Mouse (Mus musculus) C2C12 (cell line): Measurements from ENCODE around the gene Zc3h12a. TPM values are rescaled to one million over a fixed set of nuclear protein-coding genes. Genes with fewer than 3 reads are reported as not detected.

Experiments used
- H3K27me3 ChIP-seq: one replicate; pipeline ENCODE4 v1.6.1; 2011; ENCODE audit not compliant: control insufficient read depth, insufficient read depth, insufficient read length
- H3K36me3 ChIP-seq: one replicate; pipeline ENCODE4 v1.6.1; 2011; ENCODE audit not compliant: control insufficient read depth, insufficient read depth
- H3K4me3 ChIP-seq: one replicate; pipeline ENCODE4 v1.5.1; 2011; ENCODE audit warnings: mild to moderate bottlenecking, control low read depth; ENCODE audit not compliant: poor library complexity, insufficient read depth, severe bottlenecking
- H3K79me2 ChIP-seq: one replicate; pipeline ENCODE4 v1.6.1; 2011; ENCODE audit not compliant: control insufficient read depth, insufficient read depth
- H3K79me3 ChIP-seq: one replicate; pipeline ENCODE4 v1.6.1; 2011; ENCODE audit warnings: low read depth, control low read depth
- H3ac ChIP-seq: one replicate; pipeline ENCODE3; 2011; ENCODE audit warnings: low read depth; ENCODE audit not compliant: control insufficient read depth, insufficient read length
- CEBPB ChIP-seq: IDR thresholded peaks from one replicate; pipeline ENCODE4 v1.6.1; 2011; ENCODE audit warnings: low read depth, mild to moderate bottlenecking, control low read depth, moderate library complexity
- CTCF ChIP-seq: IDR thresholded peaks from one replicate; pipeline ENCODE4 v1.5.1; 2011; ENCODE audit not compliant: control insufficient read depth, insufficient read depth, insufficient read length
- FOSL1 ChIP-seq: IDR thresholded peaks from one replicate; pipeline ENCODE4 v1.8.0; 2011; ENCODE audit warnings: mild to moderate bottlenecking, low read length; ENCODE audit not compliant: poor library complexity, insufficient read depth, severe bottlenecking
- MAX ChIP-seq: IDR thresholded peaks from one replicate; pipeline ENCODE4 v1.6.1; 2011; ENCODE audit warnings: mild to moderate bottlenecking, control low read depth
- MYOD1 ChIP-seq: IDR thresholded peaks from one replicate; pipeline ENCODE4 v1.6.1; 2011; ENCODE audit warnings: low read depth; ENCODE audit not compliant: control insufficient read depth, insufficient read length
- MYOG ChIP-seq: IDR thresholded peaks from one replicate; pipeline ENCODE4 v1.6.1; 2011; ENCODE audit not compliant: control insufficient read depth, insufficient read length; ENCODE audit errors: extremely low read depth
- USF1 ChIP-seq: IDR thresholded peaks from one replicate; pipeline ENCODE4 v1.6.1; 2011; ENCODE audit warnings: low read depth, mild to moderate bottlenecking, control low read depth, moderate library complexity
- polyA plus RNA-seq: library from polyadenylated mRNA; unstranded; fragments of >200 nt; fragmentation: generic; extraction: Trizol; gene quantifications from one replicate; pipeline ENCODE4 v1.2.1, GENCODE M21; 2012; ENCODE audit warnings: missing spikeins

The Zc3h12a gene
- polyA plus RNA-seq, 1 experiment: 6.7 TPM

DNA sequence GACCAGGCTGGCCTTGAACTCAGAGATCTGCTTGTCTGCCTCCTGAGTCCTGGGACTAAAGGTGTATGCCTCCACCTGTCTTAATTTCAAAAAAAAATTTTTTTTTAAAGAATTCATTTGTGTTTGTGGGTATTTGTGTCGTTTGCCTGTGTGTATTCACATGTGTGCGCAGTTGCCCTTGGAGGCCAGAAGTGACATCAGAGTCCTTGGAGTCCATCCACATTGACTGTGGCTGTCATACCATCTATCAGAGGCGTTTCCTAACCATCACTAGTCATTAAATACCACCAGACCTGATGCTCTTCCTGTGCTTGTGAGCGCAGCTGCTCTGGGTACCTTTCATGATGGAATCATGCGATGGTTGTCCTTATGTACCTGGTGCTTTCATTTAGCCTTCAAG, 28.0 kb upstream of the Zc3h12a start:
- Histone ChIP-seq H3K4me3 (no peak overlapping the region), H3K79me2 (no peaks in the 10 kb centered on the region), H3K79me3 (no peaks in the 10 kb centered on the region), H3K27me3 (no peaks in the 10 kb centered on the region), H3ac (no peak overlapping the region), H3K36me3 (no peaks in the 10 kb centered on the region)
- no peak for TF ChIP-seq USF1
- TF ChIP-seq CEBPB: no peak
- no peak for TF ChIP-seq FOSL1
- TF ChIP-seq MYOD1: no peak
- TF ChIP-seq MAX: no peak
- TF ChIP-seq MYOG: no peak
- TF ChIP-seq CTCF: no peak

DNA sequence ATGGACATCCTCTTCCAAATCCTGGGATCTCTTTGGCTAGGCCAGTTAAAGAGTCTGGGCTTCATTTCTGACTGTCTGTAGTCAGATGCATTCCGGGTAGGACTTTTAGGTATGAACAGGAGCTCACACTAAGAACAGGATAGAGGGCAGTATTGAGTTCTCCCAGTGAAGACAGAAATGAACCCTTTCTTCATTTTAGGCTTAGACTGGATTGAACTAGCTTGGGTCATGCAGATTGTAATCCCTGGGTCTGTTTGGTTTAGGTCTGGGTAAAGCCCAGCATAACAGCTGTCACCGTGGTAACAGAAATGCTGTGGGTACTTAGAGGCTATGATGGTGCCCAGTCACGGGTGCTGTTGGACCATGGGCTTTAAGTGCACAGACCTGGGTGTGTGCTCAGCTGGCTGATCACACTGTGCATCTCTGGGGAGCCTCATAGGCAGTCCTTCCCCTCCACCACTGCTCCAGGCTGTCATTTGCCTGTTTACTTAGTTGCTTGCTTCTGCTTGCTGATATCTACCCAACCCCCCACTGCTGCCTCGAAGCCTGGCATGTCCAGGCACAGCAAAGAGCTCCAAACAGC, 26.1 kb upstream of the Zc3h12a start:
- no peaks in the 10 kb centered on the region for H3K36me3 ChIP-seq
- no peak overlapping the region for H3K4me3 ChIP-seq
- no peaks in the 10 kb centered on the region for H3K79me3 ChIP-seq
- TF ChIP-seq FOSL1: no peak
- TF ChIP-seq CEBPB: no peak
- TF ChIP-seq USF1: no peak
- TF ChIP-seq MYOD1: no peak
- no peak for TF ChIP-seq MYOG
- TF ChIP-seq CTCF: no peak
- no peak for TF ChIP-seq MAX
- H3ac ChIP-seq: no peak overlapping the region
- H3K79me2 ChIP-seq: no peaks in the 10 kb centered on the region
- no peaks in the 10 kb centered on the region for H3K27me3 ChIP-seq

DNA sequence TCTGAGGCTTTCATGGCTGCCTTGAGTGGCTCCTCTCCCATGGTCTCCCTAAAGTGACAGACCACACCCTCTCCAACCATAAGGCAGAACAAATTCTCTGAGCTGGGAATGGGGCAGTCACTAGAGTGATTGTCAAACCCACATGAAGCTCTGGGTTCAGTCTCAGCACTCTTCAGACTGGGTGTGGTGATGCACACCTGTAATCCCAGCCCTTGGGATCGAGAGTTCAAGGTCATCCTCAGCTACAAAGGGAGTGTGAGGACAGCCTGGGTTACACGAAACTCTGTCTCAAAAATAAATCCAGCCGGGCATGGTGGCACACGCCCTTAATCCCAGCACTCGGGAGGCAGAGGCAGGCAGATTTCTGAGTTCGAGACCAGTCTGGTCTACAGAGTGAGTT, 24.8 kb upstream of the Zc3h12a start:
- Histone ChIP-seq H3ac (no peak overlapping the region), H3K79me3 (no peaks in the 10 kb centered on the region), H3K79me2 (no peaks in the 10 kb centered on the region), H3K36me3 (no peaks in the 10 kb centered on the region), H3K4me3 (no peak overlapping the region), H3K27me3 (no peaks in the 10 kb centered on the region)
- TF ChIP-seq FOSL1: no peak
- TF ChIP-seq MYOD1: no peak
- TF ChIP-seq USF1: no peak
- TF ChIP-seq MYOG: no peak
- TF ChIP-seq CTCF: no peak
- TF ChIP-seq MAX: no peak

DNA sequence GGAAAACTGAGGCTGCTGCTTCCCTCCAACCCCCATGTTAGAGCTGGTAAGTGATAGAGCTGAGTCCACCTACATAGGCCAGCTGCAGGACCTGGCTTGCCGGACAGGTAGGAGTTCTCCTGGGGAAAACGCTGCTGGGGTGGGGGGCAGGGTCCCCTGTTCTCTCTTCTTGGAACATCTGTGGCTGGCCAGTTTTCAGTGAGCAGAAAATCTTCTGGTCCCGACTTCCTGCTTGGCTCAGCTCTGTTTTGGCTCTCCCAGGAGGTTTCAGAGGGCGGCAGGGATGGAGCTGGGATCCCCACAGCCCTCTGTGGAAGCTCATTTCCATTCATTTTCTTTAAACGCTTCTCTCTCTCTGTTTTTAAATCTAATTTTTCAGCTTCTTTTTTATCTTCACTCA, 21.8 kb upstream of the Zc3h12a start:
- Histone ChIP-seq H3K36me3 (no peaks in the 10 kb centered on the region), H3K79me3 (no peaks in the 10 kb centered on the region), H3K27me3 (no peaks in the 10 kb centered on the region), H3K4me3 (no peak overlapping the region), H3K79me2 (no peaks in the 10 kb centered on the region), H3ac (no peak overlapping the region)
- TF ChIP-seq USF1: no peak
- no peak for TF ChIP-seq MYOD1
- TF ChIP-seq FOSL1: no peak
- TF ChIP-seq MYOG: no peak
- no peak for TF ChIP-seq CTCF
- TF ChIP-seq MAX: no peak
- no peak for TF ChIP-seq CEBPB

DNA sequence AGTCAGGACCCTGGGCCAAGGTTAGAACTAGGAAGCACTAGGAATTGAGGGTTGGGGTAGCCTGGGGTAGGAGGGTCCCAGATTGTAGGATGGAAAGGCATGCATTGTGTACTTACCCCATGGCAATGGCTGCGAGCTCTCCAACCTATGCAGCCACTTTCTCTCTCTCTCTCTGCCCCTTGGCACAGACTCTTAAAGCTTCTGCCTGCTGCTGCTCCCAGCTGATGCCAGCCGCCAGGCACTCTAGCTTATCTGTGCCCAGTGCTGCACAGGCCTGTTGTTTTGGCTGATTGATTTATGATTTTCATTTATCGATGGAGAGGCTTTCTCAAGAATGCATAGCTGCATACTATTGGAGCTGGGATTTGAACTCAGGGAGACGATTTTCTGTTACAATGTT, 20.3 kb upstream of the Zc3h12a start:
- no peaks in the 10 kb centered on the region for H3K79me3 ChIP-seq
- no peak for TF ChIP-seq MYOG
- TF ChIP-seq CEBPB: no peak
- no peak for TF ChIP-seq MYOD1
- no peak for TF ChIP-seq MAX
- TF ChIP-seq FOSL1: no peak
- no peak for TF ChIP-seq USF1
- no peak for TF ChIP-seq CTCF
- H3ac ChIP-seq: no peak overlapping the region
- H3K4me3 ChIP-seq: no peak overlapping the region
- H3K79me2 ChIP-seq: no peaks in the 10 kb centered on the region
- no peaks in the 10 kb centered on the region for H3K36me3 ChIP-seq
- H3K27me3 ChIP-seq: no peaks in the 10 kb centered on the region

DNA sequence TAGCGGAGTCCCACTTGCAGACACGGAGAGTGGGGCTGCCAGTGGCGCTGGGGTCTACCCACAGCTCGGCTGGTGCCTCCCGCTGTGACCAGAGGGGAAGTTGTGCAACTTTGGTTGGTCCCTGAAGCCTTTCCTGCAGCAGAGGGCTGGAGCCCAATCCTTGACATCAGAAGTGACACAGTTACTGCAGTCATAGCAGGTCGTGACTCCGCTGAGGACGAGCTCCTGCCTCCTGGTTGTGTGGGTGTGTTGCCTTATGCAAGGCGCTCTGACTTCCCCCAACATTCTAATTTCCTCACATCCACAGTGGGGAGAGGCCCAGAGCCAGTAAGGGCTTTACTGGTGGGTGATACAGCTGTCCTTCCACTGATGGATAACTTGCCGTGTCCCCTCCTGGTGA, 17.6 kb upstream of the Zc3h12a start:
- Histone ChIP-seq H3K79me2 (no peaks in the 10 kb centered on the region), H3K36me3 (no peaks in the 10 kb centered on the region), H3ac (no peak overlapping the region), H3K79me3 (no peaks in the 10 kb centered on the region), H3K27me3 (no peaks in the 10 kb centered on the region), H3K4me3 (no peak overlapping the region)
- TF ChIP-seq MYOD1 (no peak), CEBPB (no peak), CTCF (no peak), USF1 (no peak), MYOG (no peak), MAX (no peak), FOSL1 (no peak)
